Mouse (Mus musculus) layer of hippocampus, adult 11-12 months (tissue): ENCODE results near the gene Frmd4a.

ENCODE experiments used
- DNase-seq: peaks from one replicate; pipeline ENCODE4 v3.0.0; 2022; ENCODE audit warnings: low spot score

The Frmd4a gene

GRCm38 (mm10) chr2:4391091-4391490 lies 373.6 kb downstream of the Frmd4a start:
- no peak for DNase-seq

GRCm38 (mm10) chr2:4391678-4392085 lies 374.2 kb downstream of the Frmd4a start:
- DNase-seq = no peak

- no peak for DNase-seq
These were observed 375.5 kb downstream of the Frmd4a start for GRCm38 (mm10) chr2:4393046-4393445.

GRCm38 (mm10) chr2:4394641-4395040 lies 377.1 kb downstream of the Frmd4a start:
- DNase-seq = no peak

GRCm38 (mm10) chr2:4399721-4400120 lies 382.2 kb downstream of the Frmd4a start:
- no peak for DNase-seq

- peak; percentile 47 for DNase-seq
These were observed 383.5 kb downstream of the Frmd4a start for GRCm38 (mm10) chr2:4400771-4401596.

- peak; percentile 37 for DNase-seq
These were observed 384.4 kb downstream of the Frmd4a start for GRCm38 (mm10) chr2:4401597-4402581.

GRCm38 (mm10) chr2:4406977-4407376 lies 389.5 kb downstream of the Frmd4a start:
- peak; percentile 51 for DNase-seq

- DNase-seq = no peak
These were observed 392.4 kb downstream of the Frmd4a start for GRCm38 (mm10) chr2:4409810-4410433.

- no peak for DNase-seq
These were observed 395.5 kb downstream of the Frmd4a start for GRCm38 (mm10) chr2:4412870-4413595.

GRCm38 (mm10) chr2:4413596-4414335 lies 396.2 kb downstream of the Frmd4a start:
- no peak for DNase-seq

GRCm38 (mm10) chr2:4420679-4421312 lies 403.3 kb downstream of the Frmd4a start:
- DNase-seq = no peak

GRCm38 (mm10) chr2:4421757-4422156 lies 404.2 kb downstream of the Frmd4a start:
- DNase-seq = no peak

GRCm38 (mm10) chr2:4423896-4424295 lies 406.4 kb downstream of the Frmd4a start:
- no peak for DNase-seq

GRCm38 (mm10) chr2:4428407-4428855 lies 410.9 kb downstream of the Frmd4a start:
- DNase-seq = peak; percentile 29

GRCm38 (mm10) chr2:4433119-4433518 lies 415.6 kb downstream of the Frmd4a start:
- DNase-seq = no peak

- no peak for DNase-seq
These were observed 417.5 kb downstream of the Frmd4a start for GRCm38 (mm10) chr2:4435051-4435450.

- peak; percentile 73 for DNase-seq
These were observed 419.1 kb downstream of the Frmd4a start for GRCm38 (mm10) chr2:4436361-4437231.

- DNase-seq = no peak
These were observed 421.2 kb downstream of the Frmd4a start for GRCm38 (mm10) chr2:4438739-4439138.
